Mouse (Mus musculus): ENCODE measurements around the gene Cacng1. TPM values are rescaled to one million over a fixed set of nuclear protein-coding genes. Genes with fewer than 3 reads are reported as not detected.

Gene Cacng1
- polyA plus RNA-seq, 1 experiment from 2014 or later, result 3.1 TPM

GRCm38 (mm10) chr11:107676207-107676940, 39.9 kb downstream of the Cacng1 start:
- H3K4me2 ChIP-seq, result no peak overlapping the region
- no peak for ATAC-seq (ENCODE audit: insufficient number of reproducible peaks, insufficient read depth, low FRiP score, low TSS enrichment, low read depth)
- no peak overlapping the region for H3K4me3 ChIP-seq (replicated peaks)
- H3K27me3 ChIP-seq, result no peaks in the 10 kb centered on the region
- 86% methylated on average over 17 of the region's 17 CpGs for WGBS
- no peaks in the 10 kb centered on the region for H3K9me3 ChIP-seq
- H3K27ac ChIP-seq, result no peak overlapping the region
- no peaks in the 10 kb centered on the region for H3K4me1 ChIP-seq (replicated peaks)
- H3K36me3 ChIP-seq, result peaks cover 55% of the 10 kb centered on the region
- H3K9ac ChIP-seq (replicated peaks), result no peak overlapping the region

- ATAC-seq (ENCODE audit: insufficient number of reproducible peaks, insufficient read depth, low FRiP score, low TSS enrichment, low read depth), result no peak
- no peak overlapping the region for H3K4me3 ChIP-seq (replicated peaks)
- 90% methylated on average over 10 of the region's 10 CpGs for WGBS
- H3K4me1 ChIP-seq (replicated peaks), result no peaks in the 10 kb centered on the region
- H3K9ac ChIP-seq (replicated peaks), result no peak overlapping the region
- H3K9me3 ChIP-seq, result no peaks in the 10 kb centered on the region
- no peaks in the 10 kb centered on the region for H3K27me3 ChIP-seq
- H3K27ac ChIP-seq, result no peak overlapping the region
- H3K36me3 ChIP-seq, result peaks cover 67% of the 10 kb centered on the region
- no peak overlapping the region for H3K4me2 ChIP-seq
Observed at GRCm38 (mm10) chr11:107675246-107675645, 41.1 kb downstream of the Cacng1 start.

- Histone ChIP-seq H3K9ac (replicated peaks) (no peak overlapping the region), H3K27ac (no peak overlapping the region), H3K36me3 (peaks cover 73% of the 10 kb centered on the region), H3K4me3 (replicated peaks) (no peak overlapping the region), H3K27me3 (no peaks in the 10 kb centered on the region), H3K9me3 (no peaks in the 10 kb centered on the region), H3K4me2 (no peak overlapping the region), H3K4me1 (replicated peaks) (no peaks in the 10 kb centered on the region)
- no peak for ATAC-seq (ENCODE audit: insufficient number of reproducible peaks, insufficient read depth, low FRiP score, low TSS enrichment, low read depth)
- WGBS, result 93% methylated on average over 8 of the region's 8 CpGs
Observed at GRCm38 (mm10) chr11:107674601-107675000, 41.7 kb downstream of the Cacng1 start.

- Histone ChIP-seq H3K27me3 (no peaks in the 10 kb centered on the region), H3K9ac (replicated peaks) (no peak overlapping the region), H3K4me2 (no peak overlapping the region), H3K27ac (no peak overlapping the region), H3K4me3 (replicated peaks) (no peak overlapping the region), H3K36me3 (peaks cover 77% of the 10 kb centered on the region), H3K9me3 (no peaks in the 10 kb centered on the region), H3K4me1 (replicated peaks) (no peaks in the 10 kb centered on the region)
- no peak for ATAC-seq (ENCODE audit: insufficient number of reproducible peaks, insufficient read depth, low FRiP score, low TSS enrichment, low read depth)
- whole genome bisulfite sequencing, result 83% methylated on average over 5 of the region's 5 CpGs
Observed at GRCm38 (mm10) chr11:107674006-107674405, 42.3 kb downstream of the Cacng1 start.

GRCm38 (mm10) chr11:107668977-107669376, 47.3 kb downstream of the Cacng1 start:
- no peaks in the 10 kb centered on the region for H3K4me1 ChIP-seq (replicated peaks)
- no peak overlapping the region for H3K9ac ChIP-seq (replicated peaks)
- H3K9me3 ChIP-seq, result no peaks in the 10 kb centered on the region
- H3K4me2 ChIP-seq, result no peak overlapping the region
- H3K36me3 ChIP-seq, result peaks cover 93% of the 10 kb centered on the region
- no peaks in the 10 kb centered on the region for H3K27me3 ChIP-seq
- no peak overlapping the region for H3K4me3 ChIP-seq (replicated peaks)
- 58% methylated on average over 4 of the region's 4 CpGs for WGBS
- no peak for ATAC-seq (ENCODE audit: insufficient number of reproducible peaks, insufficient read depth, low FRiP score, low TSS enrichment, low read depth)
- no peak overlapping the region for H3K27ac ChIP-seq

GRCm38 (mm10) chr11:107668223-107668622, 48.1 kb downstream of the Cacng1 start:
- Histone ChIP-seq H3K27me3 (no peaks in the 10 kb centered on the region), H3K4me2 (no peak overlapping the region), H3K27ac (no peak overlapping the region), H3K4me1 (replicated peaks) (no peaks in the 10 kb centered on the region), H3K9me3 (no peaks in the 10 kb centered on the region), H3K36me3 (peaks cover 93% of the 10 kb centered on the region), H3K4me3 (replicated peaks) (no peak overlapping the region), H3K9ac (replicated peaks) (no peak overlapping the region)
- no peak for ATAC-seq (ENCODE audit: insufficient number of reproducible peaks, insufficient read depth, low FRiP score, low TSS enrichment, low read depth)
- 90% methylated on average over 6 of the region's 6 CpGs for WGBS

- H3K4me3 ChIP-seq (replicated peaks), result no peak overlapping the region
- 60% methylated on average over 2 of the region's 2 CpGs for WGBS
- H3K9me3 ChIP-seq, result no peaks in the 10 kb centered on the region
- no peak overlapping the region for H3K9ac ChIP-seq (replicated peaks)
- no peaks in the 10 kb centered on the region for H3K4me1 ChIP-seq (replicated peaks)
- H3K36me3 ChIP-seq, result peaks cover 93% of the 10 kb centered on the region
- no peak overlapping the region for H3K4me2 ChIP-seq
- no peak overlapping the region for H3K27ac ChIP-seq
- ATAC-seq (ENCODE audit: insufficient number of reproducible peaks, insufficient read depth, low FRiP score, low TSS enrichment, low read depth), result no peak
- no peaks in the 10 kb centered on the region for H3K27me3 ChIP-seq
Observed at GRCm38 (mm10) chr11:107667542-107667941, 48.8 kb downstream of the Cacng1 start.

GRCm38 (mm10) chr11:107662666-107663065, 53.7 kb downstream of the Cacng1 start:
- no peak for ATAC-seq (ENCODE audit: insufficient number of reproducible peaks, insufficient read depth, low FRiP score, low TSS enrichment, low read depth)
- Histone ChIP-seq H3K36me3 (peaks cover 88% of the 10 kb centered on the region), H3K9me3 (no peaks in the 10 kb centered on the region), H3K4me1 (replicated peaks) (no peaks in the 10 kb centered on the region), H3K9ac (replicated peaks) (no peak overlapping the region), H3K27ac (no peak overlapping the region), H3K27me3 (no peaks in the 10 kb centered on the region), H3K4me3 (replicated peaks) (no peak overlapping the region), H3K4me2 (no peak overlapping the region)
- 87% methylated on average over 5 of the region's 5 CpGs for WGBS

- H3K36me3 ChIP-seq, result peaks cover 88% of the 10 kb centered on the region
- H3K27me3 ChIP-seq, result no peaks in the 10 kb centered on the region
- no peak overlapping the region for H3K4me2 ChIP-seq
- H3K4me1 ChIP-seq (replicated peaks), result no peaks in the 10 kb centered on the region
- H3K4me3 ChIP-seq (replicated peaks), result no peak overlapping the region
- H3K9ac ChIP-seq (replicated peaks), result no peak overlapping the region
- 92% methylated on average over 4 of the region's 4 CpGs for WGBS
- H3K9me3 ChIP-seq, result no peaks in the 10 kb centered on the region
- no peak overlapping the region for H3K27ac ChIP-seq
- no peak for ATAC-seq (ENCODE audit: insufficient number of reproducible peaks, insufficient read depth, low FRiP score, low TSS enrichment, low read depth)
Observed at GRCm38 (mm10) chr11:107660452-107660851, 55.9 kb downstream of the Cacng1 start.

- no peak overlapping the region for H3K27ac ChIP-seq
- WGBS, result 71% methylated on average over 5 of the region's 5 CpGs
- H3K4me2 ChIP-seq, result no peak overlapping the region
- H3K4me1 ChIP-seq (replicated peaks), result no peaks in the 10 kb centered on the region
- ATAC-seq (ENCODE audit: insufficient number of reproducible peaks, insufficient read depth, low FRiP score, low TSS enrichment, low read depth), result no peak
- no peaks in the 10 kb centered on the region for H3K9me3 ChIP-seq
- H3K36me3 ChIP-seq, result peaks cover 76% of the 10 kb centered on the region
- H3K4me3 ChIP-seq (replicated peaks), result no peak overlapping the region
- H3K9ac ChIP-seq (replicated peaks), result no peak overlapping the region
- H3K27me3 ChIP-seq, result no peaks in the 10 kb centered on the region
Observed at GRCm38 (mm10) chr11:107657117-107657516, 59.2 kb downstream of the Cacng1 start.

GRCm38 (mm10) chr11:107655538-107655937, 60.8 kb downstream of the Cacng1 start:
- Histone ChIP-seq H3K9ac (replicated peaks) (no peak overlapping the region), H3K36me3 (peaks cover 72% of the 10 kb centered on the region)
- WGBS, result 85% methylated on average over 4 of the region's 4 CpGs

More at GRCm38 (mm10) chr11:107655538-107655937, 60.8 kb downstream of the Cacng1 start:
- Histone ChIP-seq H3K27me3 (no peaks in the 10 kb centered on the region), H3K4me2 (no peak overlapping the region), H3K4me1 (replicated peaks) (no peaks in the 10 kb centered on the region), H3K27ac (no peak overlapping the region), H3K4me3 (replicated peaks) (no peak overlapping the region), H3K9me3 (no peaks in the 10 kb centered on the region)
- ATAC-seq (ENCODE audit: insufficient number of reproducible peaks, insufficient read depth, low FRiP score, low TSS enrichment, low read depth), result no peak

Data from limb, embryonic 12.5 days (tissue).